Mouse (Mus musculus): ENCODE results near the gene Tsku. TPM values are rescaled to one million over a fixed set of nuclear protein-coding genes. Genes with fewer than 3 reads are reported as not detected.

Tsku gene
- polyA plus RNA-seq, 2 experiments: 28.6 to 44.0 TPM

- H3K9ac ChIP-seq (ENCODE audit: low read depth, low read length, severe bottlenecking): no peak overlapping the region
- H3K27ac ChIP-seq (replicated peaks; ENCODE audit: low read depth, low read length): no peak overlapping the region
- WGBS: 91% methylated on average over 5 of the region's 5 CpGs
- no peaks in the 10 kb centered on the region for H3K4me1 ChIP-seq (ENCODE audit: control insufficient read depth, insufficient read depth, low read length)
- no peaks in the 10 kb centered on the region for H3K27me3 ChIP-seq (ENCODE audit: control insufficient read depth, insufficient read depth, low read length)
- no peak overlapping the region for H3K4me2 ChIP-seq (replicated peaks; ENCODE audit: low read depth, low read length, severe bottlenecking)
- no peak for TF ChIP-seq POLR2A (IDR thresholded peaks at IDR 0.05; ENCODE audit: borderline replicate concordance, extremely low read depth, insufficient read depth, insufficient read length)
- DNase-seq (ENCODE audit: low spot score) (no peak), ATAC-seq (ENCODE audit: low FRiP score, low read depth) (no peak)
- no peaks in the 10 kb centered on the region for H3K36me3 ChIP-seq (ENCODE audit: control insufficient read depth, insufficient read depth, low read length)
- no peaks in the 10 kb centered on the region for H3K9me3 ChIP-seq (ENCODE audit: control insufficient read depth, low read length)
- no peak overlapping the region for H3K4me3 ChIP-seq (replicated peaks; ENCODE audit: low read length)
Measured at GRCm38 (mm10) chr7:98333507-98333906, 27.6 kb downstream of the Tsku start.

GRCm38 (mm10) chr7:98332678-98333397, 28.3 kb downstream of the Tsku start:
- no peak overlapping the region for H3K9ac ChIP-seq (ENCODE audit: low read depth, low read length, severe bottlenecking)
- H3K27ac ChIP-seq (replicated peaks; ENCODE audit: low read depth, low read length): no peak overlapping the region
- H3K4me2 ChIP-seq (replicated peaks; ENCODE audit: low read depth, low read length, severe bottlenecking): no peak overlapping the region
- ATAC-seq (ENCODE audit: low FRiP score, low read depth) (no peak), DNase-seq (ENCODE audit: low spot score) (no peak)
- TF ChIP-seq POLR2A (IDR thresholded peaks at IDR 0.05; ENCODE audit: borderline replicate concordance, extremely low read depth, insufficient read depth, insufficient read length): no peak
- no peaks in the 10 kb centered on the region for H3K4me1 ChIP-seq (ENCODE audit: control insufficient read depth, insufficient read depth, low read length)
- 56% methylated on average over 5 of the region's 5 CpGs for WGBS
- no peaks in the 10 kb centered on the region for H3K9me3 ChIP-seq (ENCODE audit: control insufficient read depth, low read length)
- H3K4me3 ChIP-seq (replicated peaks; ENCODE audit: low read length): no peak overlapping the region
- no peaks in the 10 kb centered on the region for H3K36me3 ChIP-seq (ENCODE audit: control insufficient read depth, insufficient read depth, low read length)
- H3K27me3 ChIP-seq (ENCODE audit: control insufficient read depth, insufficient read depth, low read length): no peaks in the 10 kb centered on the region

- no peak for DNase-seq (ENCODE audit: low spot score)
- no peaks in the 10 kb centered on the region for H3K4me1 ChIP-seq (ENCODE audit: control insufficient read depth, insufficient read depth, low read length)
- no peak overlapping the region for H3K4me2 ChIP-seq (replicated peaks; ENCODE audit: low read depth, low read length, severe bottlenecking)
- no peak overlapping the region for H3K4me3 ChIP-seq (replicated peaks; ENCODE audit: low read length)
- no peak overlapping the region for H3K9ac ChIP-seq (ENCODE audit: low read depth, low read length, severe bottlenecking)
- no peaks in the 10 kb centered on the region for H3K9me3 ChIP-seq (ENCODE audit: control insufficient read depth, low read length)
- no peak overlapping the region for H3K27ac ChIP-seq (replicated peaks; ENCODE audit: low read depth, low read length)
- H3K27me3 ChIP-seq (ENCODE audit: control insufficient read depth, insufficient read depth, low read length): no peaks in the 10 kb centered on the region
- no peak for ATAC-seq (ENCODE audit: low FRiP score, low read depth)
- TF ChIP-seq POLR2A (IDR thresholded peaks at IDR 0.05; ENCODE audit: borderline replicate concordance, extremely low read depth, insufficient read depth, insufficient read length): no peak
- 33% methylated on average over 3 of the region's 3 CpGs for WGBS
- no peaks in the 10 kb centered on the region for H3K36me3 ChIP-seq (ENCODE audit: control insufficient read depth, insufficient read depth, low read length)
Measured at GRCm38 (mm10) chr7:98331932-98332331, 29.2 kb downstream of the Tsku start.

- H3K9me3 ChIP-seq (ENCODE audit: control insufficient read depth, low read length): no peaks in the 10 kb centered on the region
Measured at GRCm38 (mm10) chr7:98330375-98331002, 30.6 kb downstream of the Tsku start.

GRCm38 (mm10) chr7:98329651-98330374, 31.3 kb downstream of the Tsku start:
- Histone ChIP-seq H3K4me1 (ENCODE audit: control insufficient read depth, insufficient read depth, low read length) (no peaks in the 10 kb centered on the region), H3K27me3 (ENCODE audit: control insufficient read depth, insufficient read depth, low read length) (no peaks in the 10 kb centered on the region), H3K9me3 (ENCODE audit: control insufficient read depth, low read length) (no peaks in the 10 kb centered on the region), H3K4me2 (replicated peaks; ENCODE audit: low read depth, low read length, severe bottlenecking) (no peak overlapping the region), H3K4me3 (replicated peaks; ENCODE audit: low read length) (no peak overlapping the region), H3K36me3 (ENCODE audit: control insufficient read depth, insufficient read depth, low read length) (no peaks in the 10 kb centered on the region), H3K9ac (ENCODE audit: low read depth, low read length, severe bottlenecking) (no peak overlapping the region), H3K27ac (replicated peaks; ENCODE audit: low read depth, low read length) (no peak overlapping the region)
- WGBS: 65% methylated on average over 7 of the region's 7 CpGs
- ATAC-seq (ENCODE audit: low FRiP score, low read depth): no peak
- no peak for TF ChIP-seq POLR2A (IDR thresholded peaks at IDR 0.05; ENCODE audit: borderline replicate concordance, extremely low read depth, insufficient read depth, insufficient read length)
- DNase-seq (ENCODE audit: low spot score): no peak

More at GRCm38 (mm10) chr7:98330375-98331002, 30.6 kb downstream of the Tsku start:
- no peak overlapping the region for H3K27ac ChIP-seq (replicated peaks; ENCODE audit: low read depth, low read length)
- H3K4me2 ChIP-seq (replicated peaks; ENCODE audit: low read depth, low read length, severe bottlenecking): no peak overlapping the region
- WGBS: 82% methylated on average over 2 of the region's 2 CpGs
- ATAC-seq (ENCODE audit: low FRiP score, low read depth): no peak
- no peak for TF ChIP-seq POLR2A (IDR thresholded peaks at IDR 0.05; ENCODE audit: borderline replicate concordance, extremely low read depth, insufficient read depth, insufficient read length)
- DNase-seq (ENCODE audit: low spot score): no peak
- no peaks in the 10 kb centered on the region for H3K36me3 ChIP-seq (ENCODE audit: control insufficient read depth, insufficient read depth, low read length)
- no peaks in the 10 kb centered on the region for H3K4me1 ChIP-seq (ENCODE audit: control insufficient read depth, insufficient read depth, low read length)
- H3K4me3 ChIP-seq (replicated peaks; ENCODE audit: low read length): no peak overlapping the region
- no peaks in the 10 kb centered on the region for H3K27me3 ChIP-seq (ENCODE audit: control insufficient read depth, insufficient read depth, low read length)
- no peak overlapping the region for H3K9ac ChIP-seq (ENCODE audit: low read depth, low read length, severe bottlenecking)

Measured in limb, embryonic 14.5 days (tissue).